Mouse (Mus musculus): ENCODE measurements around the gene Pgr15l.

Pgr15l gene

DNA sequence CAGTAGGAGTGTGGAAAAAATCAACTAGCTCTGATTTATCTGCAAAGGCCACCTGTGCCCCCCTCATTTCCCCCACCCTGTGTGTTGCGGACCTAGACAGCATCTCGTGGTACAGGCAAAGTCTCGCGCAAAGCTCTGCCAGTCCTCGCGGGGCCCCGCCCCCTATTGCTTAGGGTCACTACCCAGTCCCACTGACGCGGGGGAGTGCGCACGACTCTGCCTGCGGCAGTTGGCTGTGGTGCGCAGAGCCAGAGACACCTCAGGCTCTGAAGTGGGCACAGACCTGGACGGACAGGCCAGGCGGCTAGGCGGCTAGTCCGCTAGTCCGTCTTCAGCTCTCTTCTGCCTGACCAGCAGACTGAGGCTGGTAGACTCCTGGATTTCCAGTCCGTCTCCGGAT, at the start of gene Pgr15l:
TSS of gene Pgr15l (plus strand) at position 228 of the 400 bp plus-strand sequence.
- in situ Hi-C loops (cut with MboI): no loop called here

DNA sequence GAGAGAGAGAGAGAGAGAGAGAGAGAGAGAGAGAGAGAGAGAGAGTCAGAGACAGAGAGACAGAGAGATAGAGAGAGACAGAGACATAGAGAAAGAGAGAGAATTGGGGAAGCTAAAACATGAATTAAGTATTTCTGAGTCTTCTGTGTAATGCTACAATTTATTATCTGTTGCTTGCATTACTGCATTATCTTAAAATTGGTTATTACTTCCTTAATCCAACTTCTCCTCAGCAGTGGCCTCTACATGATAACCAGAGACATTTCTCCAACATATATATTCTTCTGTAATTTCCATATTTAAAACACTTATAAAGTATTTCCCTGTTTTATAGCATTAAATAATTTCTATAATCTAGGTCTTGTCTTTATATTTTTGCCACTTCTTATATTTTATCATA, 44.9 kb upstream of the Pgr15l start:
- in situ Hi-C loops (cut with MboI): no loop called here

DNA sequence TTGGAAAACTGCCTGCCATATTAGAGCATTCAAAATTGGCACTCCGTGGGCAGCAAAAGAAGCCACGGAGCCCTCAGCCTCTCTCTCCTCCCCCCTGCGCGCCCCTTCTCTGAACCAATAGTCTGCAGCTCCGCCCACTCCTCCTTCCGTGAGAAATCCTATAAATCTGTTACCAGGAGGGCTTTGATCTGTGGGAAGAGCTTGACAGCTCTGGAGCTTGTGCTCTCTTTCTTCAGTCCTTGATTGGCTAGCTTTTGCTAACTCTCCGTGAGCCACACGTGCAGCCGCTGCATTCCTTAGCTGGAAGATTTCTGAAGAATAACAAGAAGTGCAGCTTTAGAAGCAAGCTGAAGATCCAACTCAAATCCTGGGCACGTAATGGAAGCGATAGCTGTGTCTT, 2.6 kb upstream of the Pgr15l start:
- in situ Hi-C loops (cut with MboI): no loop called here

All from mature B cell (primary cell).